Mouse (Mus musculus) NIH3T3 (cell line): ENCODE measurements around the gene Nhsl1.
"Not testable (repeated sequence)": the region's sequence is repeated elsewhere in the genome, so short reads cannot be mapped to it uniquely, and the experiment has no call there.

Source experiments
- DNase-seq: peaks from one replicate; pipeline ENCODE4 v3.0.0-alpha.2; 2012; ENCODE audit warnings: low read depth

Nhsl1 gene

GRCm38 (mm10) chr10:18536889-18537288 is 218.1 kb downstream of the Nhsl1 start:
- no peak for DNase-seq

- peak; percentile 46 for DNase-seq
Observed at GRCm38 (mm10) chr10:18545309-18545708, 226.5 kb downstream of the Nhsl1 start.

- DNase-seq = peak; percentile 88
Observed at GRCm38 (mm10) chr10:18545813-18546235, 227.0 kb downstream of the Nhsl1 start, which contains the start of gene Hebp2. Gene Hebp2 (minus strand): TSS chr10:18546076.

DNA sequence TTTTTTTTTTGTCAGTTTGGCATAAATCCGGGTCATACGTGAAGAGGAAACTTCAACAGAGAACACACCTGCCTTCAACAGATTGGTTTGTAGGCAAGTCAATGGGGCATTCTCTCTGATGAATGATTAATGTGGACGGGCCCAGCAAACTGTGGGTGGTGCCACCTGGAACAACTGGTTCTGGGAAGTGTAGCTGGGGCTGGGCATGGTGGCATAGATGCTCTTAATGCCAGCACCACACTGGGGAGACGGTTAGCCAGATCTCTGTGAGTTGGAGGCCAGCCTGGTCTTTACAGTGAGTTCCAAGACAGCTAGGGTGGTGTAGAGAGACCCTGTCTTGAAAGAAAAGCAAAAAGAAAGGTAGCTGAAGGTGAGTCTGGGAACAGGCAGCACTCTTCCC is 228.6 kb downstream of the Nhsl1 start:
- no peak for DNase-seq

DNA sequence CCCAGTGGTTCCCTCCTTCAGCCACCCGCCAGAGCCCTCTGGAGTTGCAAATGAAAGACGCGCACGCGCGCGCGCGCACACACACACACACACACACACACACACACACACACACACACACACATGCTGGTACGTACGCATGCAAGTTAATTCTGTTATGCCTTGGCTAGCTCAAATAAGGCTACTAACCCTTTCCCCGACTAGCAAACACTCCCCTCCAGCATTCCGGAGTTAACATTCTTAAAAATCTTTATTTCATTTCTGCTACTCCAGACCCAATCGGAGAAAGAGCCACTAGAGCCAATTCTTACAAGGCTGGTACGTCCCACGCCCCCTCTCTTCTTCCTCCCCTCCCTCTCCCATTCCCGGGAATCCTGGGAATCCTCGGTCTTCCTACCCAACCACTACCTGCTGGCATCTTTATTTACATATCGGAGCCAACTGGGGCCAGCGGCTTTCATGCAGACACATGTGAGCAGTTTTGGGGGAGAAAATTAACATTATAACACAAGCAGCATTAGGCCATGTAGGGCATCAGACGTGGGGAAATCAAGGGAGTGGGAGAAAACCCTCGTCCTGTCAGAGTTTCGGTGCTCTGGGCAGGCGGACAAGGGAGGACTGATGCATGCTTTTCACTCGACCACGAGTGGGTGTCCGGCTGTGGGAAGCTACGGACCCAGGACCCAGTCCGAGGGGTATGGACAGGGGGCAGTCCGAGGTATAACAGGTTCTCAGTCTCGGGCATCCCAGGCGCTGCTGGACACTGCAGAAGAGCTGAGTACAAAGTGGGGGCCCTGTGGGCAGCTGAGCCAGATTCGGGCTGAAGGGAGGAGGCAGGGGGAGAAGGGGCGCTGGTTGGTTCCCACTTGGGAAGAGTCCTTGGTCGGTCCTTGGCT is 230.8 kb downstream of the Nhsl1 start:
- DNase-seq = no peak

DNA sequence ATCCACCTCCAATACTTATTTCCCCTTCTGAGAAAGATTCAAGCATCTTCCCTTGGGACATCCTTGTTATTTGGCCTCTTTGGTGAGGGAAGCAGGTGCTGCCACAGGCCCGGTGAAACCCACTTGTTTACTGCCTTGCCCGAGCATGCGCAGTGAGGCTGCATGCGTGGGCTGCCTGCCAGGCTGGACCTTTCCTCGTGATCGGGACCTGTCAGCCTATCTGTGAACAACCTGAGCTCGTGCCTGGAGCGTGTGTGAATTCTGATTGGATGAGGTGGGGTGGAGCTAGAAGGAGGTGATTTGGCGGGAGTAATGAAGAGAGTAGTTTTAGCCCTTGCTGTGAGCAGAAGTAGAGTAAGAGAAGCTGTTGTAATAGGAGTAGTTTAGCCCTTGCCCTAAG is 240.3 kb downstream of the Nhsl1 start:
- not testable (repeated sequence) for DNase-seq

DNA sequence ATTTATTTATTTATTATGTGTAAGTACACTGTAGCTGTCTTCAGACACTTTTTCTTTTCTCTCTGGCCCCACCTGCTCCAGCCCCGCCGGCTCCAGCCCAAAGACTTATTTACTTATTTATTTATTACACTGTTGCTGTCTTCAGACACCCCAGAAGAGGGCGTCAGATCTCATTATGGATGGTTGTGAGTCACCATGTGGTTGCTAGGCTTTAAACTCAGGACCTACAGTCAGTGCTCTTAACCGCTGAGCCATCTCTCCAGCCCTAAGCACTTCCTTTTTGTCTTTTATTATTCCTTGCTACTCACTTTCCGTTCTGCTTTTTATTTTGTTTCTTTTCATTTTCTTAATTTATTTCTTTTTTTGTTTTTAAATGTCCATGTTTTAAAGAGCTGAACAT is 242.7 kb downstream of the Nhsl1 start:
- no peak for DNase-seq

- peak; percentile 65 for DNase-seq
Observed at GRCm38 (mm10) chr10:18562940-18563339, 244.2 kb downstream of the Nhsl1 start.

DNA sequence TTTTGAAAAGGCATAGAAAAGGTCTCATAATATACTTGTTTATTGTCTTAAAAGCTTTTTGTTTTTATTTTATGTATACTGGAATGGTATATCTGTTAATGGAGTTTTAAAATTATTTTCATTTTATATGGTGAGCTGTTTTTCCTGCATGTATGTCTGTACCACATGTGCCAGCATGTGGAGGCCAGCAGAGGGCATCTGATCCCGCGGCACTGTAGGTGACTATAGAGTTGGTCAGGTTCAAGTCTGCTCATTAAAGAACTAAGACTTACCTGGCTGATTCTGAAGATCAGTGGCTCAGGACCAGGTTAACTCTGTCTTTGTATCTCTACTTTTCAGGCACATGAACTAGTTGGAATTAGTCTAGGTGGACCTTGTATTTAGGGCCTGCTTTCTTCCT is 253.8 kb downstream of the Nhsl1 start:
- DNase-seq = peak; percentile 7
